Mouse (Mus musculus): Measurements from ENCODE around the gene Rtn1.

The Rtn1 gene

DNA sequence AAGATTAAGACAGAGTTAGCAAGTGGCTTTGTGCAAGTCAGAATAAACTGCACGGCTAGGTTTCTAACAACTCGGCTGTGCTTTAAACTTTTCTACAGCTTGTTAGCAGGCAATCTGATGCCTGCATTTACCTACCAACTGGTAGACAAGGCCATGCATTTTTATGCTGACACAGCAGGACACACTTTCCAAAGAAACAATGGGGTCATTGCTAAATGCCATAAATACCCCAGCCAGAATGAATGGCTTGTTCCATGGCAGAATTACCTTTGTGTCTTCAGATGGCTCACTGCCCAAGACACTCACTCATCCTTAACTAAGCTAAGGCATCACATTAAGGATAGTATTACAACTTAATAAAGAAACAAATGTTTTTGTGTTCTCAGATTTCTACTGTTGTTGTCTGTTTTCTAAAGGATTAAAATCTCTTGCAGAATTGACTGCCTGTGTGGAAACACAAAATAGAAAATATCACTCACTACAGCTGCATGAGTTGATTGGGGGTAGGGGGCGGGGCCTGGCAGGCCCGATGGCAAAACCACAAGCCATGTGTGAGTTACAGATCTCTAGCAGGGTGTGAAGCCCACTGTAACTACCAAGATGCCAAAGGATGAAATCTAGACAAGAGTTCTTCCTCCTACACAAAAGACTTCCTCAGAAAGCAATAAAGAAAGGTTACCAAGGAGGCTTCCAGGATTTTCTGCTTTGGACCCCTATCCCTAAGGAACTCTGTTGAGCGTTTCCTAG lies 129.6 kb downstream of the Rtn1 start:
- DNase-seq (ENCODE audit: low spot score in 2 of 2): no peak

DNA sequence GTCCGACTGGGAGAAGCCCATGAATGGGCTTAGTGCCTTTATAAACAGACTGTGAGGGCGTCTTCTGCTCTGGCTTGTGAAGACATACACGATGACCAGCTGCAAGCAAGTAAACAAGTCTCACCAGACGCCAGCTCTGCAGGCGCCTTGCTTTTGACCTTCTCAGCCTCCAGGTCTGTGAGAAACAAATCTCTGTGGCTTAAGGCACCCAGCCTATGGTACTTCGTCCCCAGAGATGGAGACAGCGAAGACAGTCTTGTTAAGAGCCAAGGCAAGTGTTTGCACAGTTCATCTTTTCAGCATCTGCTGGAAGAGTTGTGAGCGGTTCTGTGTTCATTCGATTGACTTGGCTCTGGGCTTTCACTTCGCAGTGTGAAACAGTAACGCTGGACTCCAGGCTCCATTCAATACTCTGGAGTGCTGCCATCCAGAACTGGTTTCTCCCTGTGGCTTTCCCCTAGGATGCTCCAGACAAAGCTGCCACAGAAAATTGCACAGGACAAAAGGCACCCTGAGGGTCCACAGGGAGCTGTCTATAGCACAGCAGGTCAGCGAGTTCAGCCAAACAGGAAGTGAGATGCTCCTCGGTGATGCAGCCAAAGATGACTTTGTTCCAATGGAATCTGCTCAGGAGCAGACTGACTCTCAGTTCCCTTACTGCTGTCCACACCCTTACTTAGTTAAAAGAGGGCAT lies 135.0 kb downstream of the Rtn1 start:
- DNase-seq (ENCODE audit: low spot score in 2 of 2): peak in 1 of 2 experiments; percentile 2

DNA sequence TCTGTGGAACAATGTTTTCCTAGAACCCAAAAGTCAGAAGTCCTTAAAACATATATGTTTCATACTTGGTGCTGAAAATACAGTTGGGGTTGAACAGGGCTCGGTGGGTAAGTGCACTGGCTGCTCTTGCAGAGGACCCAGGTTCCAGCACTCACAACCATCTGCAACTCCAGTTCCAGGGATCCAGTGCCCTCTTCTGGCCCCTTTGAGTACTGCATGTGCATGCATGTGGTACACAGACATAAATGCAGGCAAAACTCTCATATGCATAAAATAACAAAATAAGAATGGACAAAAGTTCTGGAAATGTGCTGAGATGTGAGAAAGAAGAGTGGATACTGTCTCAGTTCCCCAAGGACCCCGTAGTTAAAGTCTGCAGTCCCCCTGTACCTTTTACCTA lies 141.2 kb downstream of the Rtn1 start:
- DNase-seq (ENCODE audit: low spot score in 2 of 2): no peak

DNA sequence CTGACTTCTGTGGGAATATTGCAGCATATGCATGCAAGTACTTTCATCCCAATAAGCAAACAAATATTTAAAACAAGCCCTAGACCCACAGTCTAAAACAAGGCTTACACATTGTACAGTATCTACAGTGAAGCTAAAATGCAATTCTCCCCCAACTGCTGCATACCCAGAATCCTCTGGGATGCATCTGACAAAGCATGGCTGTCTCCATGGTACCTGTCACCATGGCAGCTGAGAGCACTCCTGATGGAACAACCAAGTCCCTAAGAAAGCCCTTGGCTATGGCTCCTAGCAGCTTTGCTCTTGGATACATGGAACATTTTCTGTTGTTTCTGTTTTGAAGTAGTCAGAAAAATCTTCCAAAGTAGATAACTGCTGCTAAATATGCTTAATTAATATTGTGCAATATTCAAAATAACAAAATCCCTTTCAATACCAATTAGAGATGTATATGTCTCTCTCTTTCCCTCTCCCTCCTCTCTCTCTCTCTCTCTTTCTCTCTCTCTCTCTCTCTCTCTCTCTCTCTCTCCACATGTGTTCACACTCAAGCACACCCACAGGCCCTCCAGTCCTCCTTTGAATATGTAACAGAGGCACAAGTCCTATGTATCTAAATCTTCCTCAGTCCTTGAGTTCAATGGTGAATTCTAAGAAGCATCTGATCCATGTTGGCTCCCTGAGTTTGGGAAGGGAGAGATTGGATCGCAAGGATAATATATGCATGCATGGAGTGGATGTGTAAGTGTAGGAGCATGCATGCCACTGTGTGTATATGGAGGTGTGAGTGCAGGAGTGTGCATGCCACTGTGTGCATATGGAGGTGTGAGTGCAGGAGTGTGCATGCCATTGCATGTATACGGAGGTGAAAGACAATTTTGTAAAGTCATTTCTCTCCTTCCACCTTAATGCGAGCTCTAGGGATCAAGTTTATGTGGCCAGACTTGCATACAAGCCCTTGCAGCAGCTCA lies 143.3 kb downstream of the Rtn1 start:
- DNase-seq (ENCODE audit: low spot score in 2 of 2): no peak

DNA sequence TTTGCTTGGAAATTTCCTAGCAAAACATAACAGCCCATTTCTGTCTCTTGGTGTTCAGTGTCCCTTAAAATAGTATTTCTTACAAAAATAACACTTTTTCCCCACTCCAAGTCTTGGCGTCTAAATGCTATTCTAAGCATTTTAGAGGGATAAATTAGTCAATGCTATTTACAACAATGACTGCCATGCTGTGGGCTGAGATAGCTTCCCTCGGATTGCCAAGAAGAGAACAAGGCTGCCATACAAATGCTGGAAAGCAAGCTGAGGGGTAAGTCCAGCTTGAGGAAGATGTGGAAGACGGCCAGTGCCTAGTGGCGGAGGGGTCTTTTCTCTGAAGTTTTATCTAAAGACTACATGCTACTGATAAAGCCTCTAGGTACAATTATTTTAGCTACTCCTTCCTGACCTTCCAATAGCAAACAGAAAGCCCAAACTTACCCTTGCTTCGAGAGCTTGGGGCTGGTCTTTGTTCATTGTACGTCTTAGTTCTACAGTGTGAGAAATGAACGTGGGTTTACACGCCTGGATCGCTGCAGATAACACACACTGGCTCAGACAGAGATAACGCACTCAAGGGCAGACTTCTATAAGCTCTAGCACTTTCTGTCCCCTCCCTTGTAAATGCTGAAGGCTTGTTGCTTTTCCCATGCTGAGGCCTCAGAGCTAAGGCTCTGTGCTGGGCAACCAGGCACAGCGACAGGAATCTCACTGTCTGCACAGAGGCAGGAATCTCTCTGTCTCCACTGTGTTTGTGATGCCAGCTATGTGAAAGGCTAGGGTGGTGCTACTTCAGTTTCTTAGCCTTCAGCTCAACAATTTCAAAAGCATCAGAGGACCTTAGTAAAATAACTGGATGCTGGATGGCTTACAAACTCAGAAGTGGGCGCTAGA lies 145.4 kb downstream of the Rtn1 start:
- no peak for DNase-seq (ENCODE audit: low spot score in 2 of 2)

DNA sequence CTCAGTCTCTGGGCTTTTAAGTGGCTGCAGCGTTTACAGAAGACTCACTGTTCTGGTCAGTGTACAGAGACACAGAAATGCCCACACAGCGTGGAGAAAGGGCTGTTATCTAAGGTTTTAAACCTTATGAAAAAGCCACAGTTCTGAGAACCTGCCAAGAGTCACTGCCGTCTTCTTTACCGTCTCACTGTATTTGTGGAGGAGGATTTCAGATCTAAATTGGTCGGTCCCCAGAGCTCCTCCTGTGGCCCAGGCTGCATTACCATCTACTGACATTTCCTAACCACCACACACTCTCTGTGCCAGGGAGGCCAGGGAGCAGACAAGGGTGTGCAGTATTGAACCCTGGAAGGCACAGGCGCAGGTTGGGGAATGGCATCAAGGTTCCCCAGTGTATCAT lies 151.9 kb downstream of the Rtn1 start:
- no peak for DNase-seq (ENCODE audit: low spot score in 2 of 2)

DNA sequence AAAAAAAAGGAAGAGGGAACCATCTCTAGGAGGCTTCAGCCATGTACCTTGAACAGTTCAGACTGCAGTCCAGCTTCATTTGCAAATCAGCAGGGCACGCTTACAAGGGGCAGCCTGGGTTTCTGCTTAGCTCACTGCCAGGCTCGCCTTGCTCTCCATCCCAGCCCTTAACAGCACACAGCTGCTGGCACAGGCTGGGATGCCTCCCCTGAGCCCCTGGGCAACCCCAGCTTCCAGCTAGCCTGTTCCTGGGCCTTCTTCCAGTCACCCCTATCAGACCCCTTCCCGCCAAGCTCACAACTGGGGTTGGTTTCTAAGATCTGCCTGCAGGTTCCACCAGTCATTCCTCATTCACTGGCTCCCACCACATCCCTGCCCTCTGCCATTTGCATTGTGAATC lies 155.8 kb downstream of the Rtn1 start:
- no peak for DNase-seq (ENCODE audit: low spot score in 2 of 2)

DNA sequence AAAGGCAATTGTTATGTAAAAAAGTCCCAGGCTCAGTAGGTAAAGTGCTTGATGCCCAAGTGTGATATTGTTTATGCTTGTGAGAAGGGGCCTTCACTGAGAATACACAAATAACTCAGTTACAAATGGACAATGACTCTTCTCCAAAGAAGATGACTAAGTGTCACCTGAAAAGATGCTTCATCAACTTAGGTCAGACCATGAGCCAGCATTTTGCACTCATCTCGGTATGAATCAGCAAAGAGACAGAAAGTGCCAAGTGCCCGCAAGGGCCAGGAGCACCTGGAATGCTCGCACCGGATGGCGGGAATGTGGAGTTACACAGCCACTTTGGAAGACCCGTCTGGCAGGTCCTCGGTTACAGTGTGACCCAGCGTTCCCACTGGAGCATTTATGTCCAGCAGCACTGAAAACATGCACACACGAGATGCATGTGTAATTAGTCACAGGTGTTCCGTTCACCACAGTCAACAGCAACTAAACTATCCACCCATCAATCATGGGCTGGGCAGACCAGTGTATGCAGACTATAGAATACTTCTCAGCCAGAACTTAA lies 156.9 kb downstream of the Rtn1 start:
- no peak for DNase-seq (ENCODE audit: low spot score in 2 of 2)

DNA sequence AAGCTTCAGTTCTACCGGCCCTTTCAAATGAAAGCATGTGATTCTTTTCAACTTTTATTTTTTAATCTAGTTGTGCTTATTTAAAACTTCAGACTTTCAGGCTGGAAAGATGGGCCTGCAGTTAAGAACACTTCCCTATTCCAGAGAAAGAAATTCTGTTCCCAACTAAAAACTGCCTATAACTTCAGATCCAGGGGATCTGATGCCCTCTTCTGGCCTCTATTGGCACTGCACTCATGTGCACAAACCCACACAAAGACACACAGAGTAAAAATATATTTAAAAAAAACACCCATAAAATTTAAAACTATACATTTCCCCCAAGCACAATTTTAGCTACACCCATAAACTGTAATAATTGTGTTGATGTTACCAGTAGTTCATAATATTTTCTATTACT lies 163.9 kb downstream of the Rtn1 start:
- DNase-seq (ENCODE audit: low spot score in 2 of 2): no peak

DNA sequence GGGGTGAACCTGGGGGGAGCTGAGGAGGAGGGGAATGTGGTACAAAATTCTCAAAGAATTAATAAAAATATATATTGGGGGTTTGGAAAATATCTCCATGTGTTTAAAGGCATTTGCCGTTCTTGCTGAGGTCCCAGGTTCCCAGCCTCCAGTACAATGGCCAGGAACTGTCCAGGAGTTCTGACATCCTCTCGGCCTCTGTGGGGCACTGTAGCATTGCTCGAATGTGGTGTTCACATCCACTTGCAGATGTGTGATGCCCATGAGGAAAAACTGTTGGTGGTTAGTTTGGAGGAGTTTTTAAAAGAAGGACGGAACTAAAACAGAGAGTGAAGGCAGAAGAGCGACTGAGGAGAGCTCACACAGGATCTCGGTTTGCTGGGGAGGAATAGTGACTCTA lies 166.0 kb downstream of the Rtn1 start:
- no peak for DNase-seq (ENCODE audit: low spot score in 2 of 2)

DNA sequence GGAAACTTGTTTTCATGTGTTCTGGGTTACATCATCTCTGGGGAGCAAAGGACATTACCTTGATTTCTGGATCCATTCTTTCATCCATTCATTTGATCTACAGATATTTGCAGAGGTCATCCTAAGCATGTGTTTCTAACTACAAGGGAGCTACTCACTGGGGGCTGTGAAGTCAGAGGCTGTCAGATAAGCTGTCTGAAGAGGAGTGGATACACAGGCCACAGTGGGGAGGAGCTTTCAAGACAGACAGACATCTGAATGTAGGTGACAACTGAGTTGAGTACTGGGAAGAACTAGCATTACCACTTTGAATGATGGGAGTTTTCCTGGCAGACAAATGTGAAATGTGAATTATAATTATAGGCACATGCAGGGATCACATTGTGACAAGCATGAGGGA lies 168.3 kb downstream of the Rtn1 start:
- DNase-seq (ENCODE audit: low spot score in 2 of 2): no peak

DNA sequence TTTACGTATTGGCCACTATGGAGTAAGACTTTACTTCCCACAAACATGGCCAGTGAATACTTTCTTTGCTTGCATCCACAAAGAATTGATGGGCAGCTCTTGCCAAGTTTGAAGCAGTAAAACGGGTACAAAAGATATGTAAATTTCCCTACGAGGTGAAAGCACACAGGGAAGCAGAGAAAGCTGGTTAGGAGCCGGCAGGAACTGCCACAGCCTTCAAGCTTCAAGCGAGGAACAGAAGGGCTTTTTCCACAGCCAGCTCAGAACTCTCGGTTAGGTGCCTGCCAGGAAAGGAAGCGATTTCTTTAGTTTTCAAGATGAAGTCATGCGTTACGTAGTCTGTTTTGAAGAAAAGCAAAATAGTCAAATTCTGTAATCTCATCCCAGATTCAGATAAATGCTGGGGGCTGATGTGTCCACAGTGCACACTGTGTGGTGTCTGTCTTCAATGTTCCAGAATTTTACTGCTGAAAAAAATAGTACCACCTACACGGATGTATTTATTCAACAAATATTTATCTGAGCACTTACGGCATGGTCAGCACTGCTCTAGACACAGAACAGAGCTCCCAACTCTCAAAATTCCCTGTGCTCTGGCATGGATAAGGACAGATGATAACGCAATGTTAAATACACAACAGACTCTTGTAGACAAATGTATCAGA lies 169.5 kb downstream of the Rtn1 start:
- DNase-seq (ENCODE audit: low spot score in 2 of 2): no peak

DNA sequence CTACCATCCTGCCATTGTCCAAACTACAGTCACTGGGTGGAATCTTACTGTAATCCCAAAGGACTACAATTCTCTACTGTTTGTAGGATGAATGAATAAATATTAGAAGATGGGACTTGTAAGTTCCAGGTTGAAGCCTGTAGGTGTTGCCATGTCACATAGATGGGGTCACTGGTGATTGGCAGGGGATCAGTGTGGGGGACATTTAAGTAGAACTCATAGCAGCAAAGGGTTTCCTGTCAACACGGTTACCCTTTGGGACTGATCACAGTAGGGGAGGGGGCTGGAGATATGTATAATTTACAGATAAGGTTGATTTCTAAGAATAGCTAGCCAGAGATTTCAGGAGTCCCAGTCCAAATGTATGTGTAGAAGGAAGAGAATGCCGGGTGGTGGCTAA lies 171.6 kb downstream of the Rtn1 start:
- no peak for DNase-seq (ENCODE audit: low spot score in 2 of 2)

DNA sequence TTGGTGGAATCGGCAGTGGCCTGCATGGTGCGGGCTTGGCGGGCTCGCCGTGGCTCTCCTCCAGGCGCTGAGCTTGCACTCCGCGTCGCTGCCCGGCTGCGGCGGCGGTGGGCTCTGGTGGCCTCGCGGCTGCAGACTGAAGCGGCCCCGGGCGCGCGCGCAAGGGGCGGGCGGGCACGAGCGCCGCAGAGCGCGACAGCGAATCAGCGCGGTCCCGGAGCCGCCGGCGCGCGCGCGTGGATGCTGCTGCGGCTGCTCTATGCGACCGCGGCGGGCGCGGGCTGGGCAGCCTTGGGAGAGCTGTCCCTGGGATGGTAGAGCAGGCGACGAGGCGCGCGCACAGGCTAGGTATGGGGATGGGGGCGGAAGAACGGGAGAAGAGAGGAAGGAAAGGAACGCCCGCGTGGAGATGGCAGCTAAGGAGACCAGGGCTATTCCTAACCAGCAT lies 172.3 kb downstream of the Rtn1 start:
- DNase-seq (ENCODE audit: low spot score in 2 of 2): peak in 1 of 2 experiments; percentile 16

DNA sequence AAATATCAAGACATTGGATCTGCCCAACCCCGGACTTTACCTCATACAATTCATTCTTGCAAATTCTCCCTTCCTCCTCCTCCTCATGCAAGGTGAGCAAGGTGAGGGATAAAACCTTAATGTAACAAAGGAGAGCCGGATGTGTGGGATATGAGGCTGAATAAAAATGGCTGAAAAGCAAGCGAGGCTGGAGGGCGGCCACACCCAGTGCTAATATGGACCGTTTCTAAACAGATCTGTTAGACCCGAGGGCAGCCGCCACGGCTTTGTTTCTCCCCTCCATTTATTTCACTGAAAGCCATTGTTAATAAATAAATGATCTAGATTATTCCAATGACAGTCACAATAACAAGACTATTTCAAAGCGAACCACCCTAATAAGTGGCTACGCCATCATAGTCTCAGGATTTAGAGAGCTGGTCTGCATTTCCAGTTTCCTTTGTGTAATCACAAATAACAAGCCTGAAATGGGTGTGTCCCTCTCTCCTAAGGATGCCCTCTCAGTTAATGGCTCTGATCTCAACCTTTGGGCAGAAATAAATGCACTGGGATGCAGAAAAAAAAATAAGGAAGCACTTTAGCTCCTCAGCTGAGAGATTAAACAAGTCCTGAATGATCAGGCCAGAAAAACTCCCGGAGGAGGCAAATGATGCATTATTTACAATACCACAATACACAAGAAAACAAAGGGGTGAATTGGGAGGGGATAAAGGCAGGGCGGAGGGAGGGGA lies 173.1 kb downstream of the Rtn1 start:
- no peak for DNase-seq (ENCODE audit: low spot score in 2 of 2)

DNA sequence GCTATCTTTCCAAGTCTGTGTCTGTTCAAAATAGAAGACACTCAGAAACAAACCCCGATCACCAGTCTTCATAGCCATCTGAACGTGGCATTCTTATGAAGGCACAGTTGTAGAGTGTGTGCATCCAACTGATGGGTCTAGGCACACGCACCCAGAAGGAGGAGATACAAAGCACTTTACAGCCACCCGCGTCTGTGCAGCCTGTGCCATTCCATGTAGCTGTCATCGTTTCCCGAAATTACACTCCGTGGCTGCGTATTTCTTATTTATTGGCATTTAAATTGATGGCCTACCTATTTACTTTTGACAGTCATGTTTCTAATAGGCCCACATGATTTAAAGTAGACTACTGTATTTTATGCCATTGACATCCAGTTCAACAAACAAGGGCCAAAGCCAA lies 173.9 kb downstream of the Rtn1 start:
- DNase-seq (ENCODE audit: low spot score in 2 of 2): no peak

DNA sequence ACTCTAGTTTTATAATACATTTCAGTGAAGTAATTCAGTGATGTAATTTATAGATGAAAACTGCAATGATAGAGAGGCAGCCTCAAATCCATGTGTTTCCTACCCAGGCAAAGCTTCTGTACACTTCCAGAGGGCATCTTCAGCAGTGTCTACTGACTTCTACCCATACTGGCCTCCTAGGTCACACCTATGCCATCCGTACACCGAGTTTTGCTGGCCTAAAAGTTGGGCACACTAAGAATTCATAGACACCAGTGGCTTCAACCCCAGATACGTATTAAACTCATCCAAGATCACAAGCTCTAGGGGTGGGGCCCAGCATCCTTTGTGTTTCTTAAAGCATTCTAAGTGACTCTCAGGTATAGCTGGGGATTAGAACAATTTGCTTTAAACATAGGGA lies 174.7 kb downstream of the Rtn1 start:
- DNase-seq (ENCODE audit: low spot score in 2 of 2): no peak

DNA sequence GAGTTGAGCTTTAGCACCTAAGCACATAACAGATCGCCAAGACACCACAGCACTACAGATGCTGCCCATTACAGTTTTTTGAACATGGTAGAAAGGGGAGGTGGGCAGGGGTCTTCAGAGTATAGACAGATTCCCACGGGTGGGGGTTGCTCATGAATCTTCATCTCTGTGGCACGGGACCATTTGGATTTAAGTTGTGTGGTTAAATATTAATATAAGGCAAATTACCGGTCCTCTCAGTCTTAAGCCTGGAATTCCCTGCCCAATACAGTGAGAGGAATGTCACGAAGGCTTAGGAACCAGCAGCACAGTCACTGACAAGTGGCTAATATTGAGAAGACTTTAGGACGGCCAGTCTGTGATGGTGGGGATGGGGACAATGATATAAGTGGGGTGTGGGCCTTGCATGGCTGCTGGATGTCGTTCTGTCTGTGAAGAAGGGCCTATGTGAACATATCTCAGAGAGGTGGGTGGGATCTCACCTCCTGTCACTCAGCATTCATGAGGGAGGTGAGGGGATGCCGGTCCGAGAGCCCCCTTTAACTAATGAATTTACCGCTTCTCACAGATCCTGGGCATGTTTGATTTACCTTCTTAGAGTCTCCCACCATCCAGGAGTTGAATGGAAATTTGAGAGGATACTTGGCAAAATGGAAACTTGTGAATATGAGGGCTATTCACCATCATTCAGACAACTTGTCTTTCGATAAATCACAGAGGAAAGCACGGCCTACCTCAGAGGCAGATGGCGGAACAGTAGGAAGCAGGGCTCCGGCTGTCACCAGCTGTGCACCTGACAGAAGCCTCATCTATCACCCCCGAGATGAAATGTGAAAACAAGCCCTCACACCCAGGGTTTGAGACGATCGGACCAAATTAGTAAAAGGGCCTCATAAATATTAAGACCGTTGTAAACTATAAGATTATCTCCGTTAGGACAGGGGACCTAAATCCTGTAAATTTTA lies 175.7 kb downstream of the Rtn1 start:
- DNase-seq (ENCODE audit: low spot score in 2 of 2): no peak

DNA sequence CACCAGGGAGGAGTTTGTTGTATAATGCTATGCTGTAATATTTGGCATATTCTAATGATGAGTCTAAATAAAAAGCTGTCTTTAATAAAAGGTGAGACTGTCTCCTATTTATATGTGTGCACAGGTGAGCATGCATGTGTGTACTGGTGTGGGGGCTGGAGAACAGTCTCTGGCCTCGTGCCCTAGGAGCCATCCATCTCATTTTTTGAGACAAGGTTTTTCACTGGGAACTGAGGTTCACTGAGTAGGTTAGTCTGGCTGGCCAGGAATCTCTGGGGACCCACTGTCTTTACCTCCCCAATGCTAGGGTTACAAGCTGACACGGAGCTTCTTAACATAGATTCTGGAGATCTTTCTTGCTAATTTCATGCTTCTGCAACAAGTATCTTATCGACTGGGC lies 176.7 kb downstream of the Rtn1 start:
- no peak for DNase-seq (ENCODE audit: low spot score in 2 of 2)

All from urinary bladder, postnatal 36 days (tissue).